Mouse (Mus musculus) neural tube, embryonic 11.5 days (tissue): ENCODE results near the gene Gm28051. TPM values are rescaled to one million over a fixed set of nuclear protein-coding genes. Genes with fewer than 3 reads are reported as not detected.
A peak's percentile ranks its signal among the peaks of the same experiment; 100 is the strongest.

Experiments
- ATAC-seq: fragments of 200-750 bp; cut with Nextera tagmentation; 2 replicates; pipeline ENCODE4 v1.8.0; 2017; ENCODE audit warnings: moderate number of reproducible peaks, mild to moderate bottlenecking, moderate TSS enrichment, moderate library complexity; ENCODE audit not compliant: insufficient read depth, low FRiP score, low TSS enrichment
- DNase-seq: peaks from one replicate; pipeline ENCODE4 v3.0.0-alpha.2; 2015; ENCODE audit warnings: low spot score
- H3K27ac ChIP-seq: fragments of 300-500 bp; sonication (generic); 2 replicates; pipeline ENCODE4 v1.5.1; 2014; ENCODE audit warnings: low read depth, mild to moderate bottlenecking, low read length
- H3K27me3 ChIP-seq: fragments of 300-500 bp; sonication (generic); 2 replicates; pipeline ENCODE4 v1.6.1; 2014; ENCODE audit warnings: mild to moderate bottlenecking, low read length, mixed read lengths; ENCODE audit not compliant: control insufficient read depth, insufficient read depth
- H3K36me3 ChIP-seq: fragments of 300-500 bp; sonication (generic); 2 replicates; pipeline ENCODE4 v1.6.1; 2014; ENCODE audit warnings: mild to moderate bottlenecking, low read length, moderate library complexity, mixed read lengths; ENCODE audit not compliant: control insufficient read depth, insufficient read depth
- H3K4me1 ChIP-seq: fragments of 300-500 bp; sonication (generic); 2 replicates; pipeline ENCODE4 v1.6.1; 2014; ENCODE audit warnings: low read length, mixed read lengths; ENCODE audit not compliant: control insufficient read depth, insufficient read depth
- H3K4me2 ChIP-seq: fragments of 300-500 bp; sonication (generic); 2 replicates; pipeline ENCODE4 v1.6.1; 2014; ENCODE audit warnings: low read depth, mild to moderate bottlenecking, moderate library complexity
- H3K4me3 ChIP-seq: fragments of 300-500 bp; sonication (generic); 2 replicates; pipeline ENCODE4 v1.5.1; 2014; ENCODE audit warnings: low read depth, low read length
- H3K9ac ChIP-seq: fragments of 300-500 bp; sonication (generic); 2 replicates; pipeline ENCODE4 v1.6.1; 2014; ENCODE audit warnings: mild to moderate bottlenecking, low read length
- H3K9me3 ChIP-seq: fragments of 300-500 bp; sonication (generic); 2 replicates; pipeline ENCODE4 v1.6.1; 2016; ENCODE audit warnings: low read length; ENCODE audit not compliant: control insufficient read depth
- WGBS: fragments of 180-500 bp; shearing (Covaris S2); extraction: QIAGEN DNeasy Blood & Tissue Kit; methylation state at CpG from one replicate; pipeline ENCODE4 v1.1.7; 2014; 5-methylcytosine and 5-hydroxymethylcytosine counted together
- polyA plus RNA-seq: library from polyadenylated mRNA; unstranded; fragments of >200 nt; fragmentation: Nextera tagmentation; extraction: Ambion mirVana; gene quantifications from 2 replicates; pipeline ENCODE4 v1.2.1, GENCODE M21; 2014

Gm28051 gene
- polyA plus RNA-seq, 1 experiment from 2014 or later, result not detected

- no peak overlapping the region for H3K4me3 ChIP-seq
- H3K9ac ChIP-seq, result no peak overlapping the region
- H3K36me3 ChIP-seq, result peaks cover 13% of the 10 kb centered on the region
- H3K4me2 ChIP-seq, result no peak overlapping the region
- no peak overlapping the region for H3K27ac ChIP-seq
- WGBS, result 95% methylated on average over 14 of the region's 14 CpGs
- ATAC-seq (no peak), DNase-seq (no peak)
- no peaks in the 10 kb centered on the region for H3K4me1 ChIP-seq
- H3K27me3 ChIP-seq, result no peaks in the 10 kb centered on the region
- no peaks in the 10 kb centered on the region for H3K9me3 ChIP-seq
Observed at GRCm38 (mm10) chr12:102776035-102776434, 18.5 kb upstream of the Gm28051 start.

- no peaks in the 10 kb centered on the region for H3K27me3 ChIP-seq
- no peak overlapping the region for H3K27ac ChIP-seq
- H3K4me2 ChIP-seq, result no peak overlapping the region
- H3K4me1 ChIP-seq, result no peaks in the 10 kb centered on the region
- ATAC-seq (no peak), DNase-seq (no peak)
- no peak overlapping the region for H3K9ac ChIP-seq
- WGBS, result 95% methylated on average over 5 of the region's 5 CpGs
- peaks cover 28% of the 10 kb centered on the region for H3K36me3 ChIP-seq
- no peak overlapping the region for H3K4me3 ChIP-seq
- no peaks in the 10 kb centered on the region for H3K9me3 ChIP-seq
Observed at GRCm38 (mm10) chr12:102772676-102773075, 15.1 kb upstream of the Gm28051 start.

- DNase-seq (no peak), ATAC-seq (no peak)
- Histone ChIP-seq H3K27ac (no peak overlapping the region), H3K4me3 (no peak overlapping the region), H3K9me3 (no peaks in the 10 kb centered on the region), H3K4me2 (no peak overlapping the region), H3K9ac (no peak overlapping the region), H3K4me1 (no peaks in the 10 kb centered on the region), H3K27me3 (no peaks in the 10 kb centered on the region), H3K36me3 (peaks cover 25% of the 10 kb centered on the region)
- 93% methylated on average over 8 of the region's 8 CpGs for WGBS
Observed at GRCm38 (mm10) chr12:102771601-102772000, 14.0 kb upstream of the Gm28051 start.

GRCm38 (mm10) chr12:102769000-102769399, 11.4 kb upstream of the Gm28051 start:
- H3K9ac ChIP-seq, result no peak overlapping the region
- H3K27ac ChIP-seq, result no peak overlapping the region
- no peaks in the 10 kb centered on the region for H3K9me3 ChIP-seq
- no peak overlapping the region for H3K4me3 ChIP-seq
- no peak for ATAC-seq
- no peaks in the 10 kb centered on the region for H3K4me1 ChIP-seq
- peaks cover 27% of the 10 kb centered on the region for H3K36me3 ChIP-seq
- WGBS, result 95% methylated on average over 4 of the region's 4 CpGs
- H3K27me3 ChIP-seq, result no peaks in the 10 kb centered on the region
- no peak for DNase-seq
- no peak overlapping the region for H3K4me2 ChIP-seq

- no peak for ATAC-seq
- H3K4me1 ChIP-seq, result peaks cover 3% of the 10 kb centered on the region; the same call in 1 of the 2 replicates
Observed at GRCm38 (mm10) chr12:102763696-102764095, 6.1 kb upstream of the Gm28051 start.

GRCm38 (mm10) chr12:102761668-102762067, 4.1 kb upstream of the Gm28051 start:
- DNase-seq (no peak), ATAC-seq (no peak)
- H3K4me1 ChIP-seq, result peaks cover 3% of the 10 kb centered on the region
- H3K9ac ChIP-seq, result no peak overlapping the region
- H3K4me2 ChIP-seq, result no peak overlapping the region
- WGBS, result 94% methylated on average over 3 of the region's 3 CpGs
- no peaks in the 10 kb centered on the region for H3K27me3 ChIP-seq
- no peaks in the 10 kb centered on the region for H3K9me3 ChIP-seq
- peaks cover 3% of the 10 kb centered on the region; the same call in 1 of the 2 replicates for H3K36me3 ChIP-seq
- H3K27ac ChIP-seq, result no peak overlapping the region
- H3K4me3 ChIP-seq, result no peak overlapping the region

More at GRCm38 (mm10) chr12:102763696-102764095, 6.1 kb upstream of the Gm28051 start:
- no peaks in the 10 kb centered on the region for H3K27me3 ChIP-seq
- no peak overlapping the region for H3K9ac ChIP-seq
- no peaks in the 10 kb centered on the region for H3K9me3 ChIP-seq
- no peak for DNase-seq
- peaks cover 11% of the 10 kb centered on the region for H3K36me3 ChIP-seq
- H3K27ac ChIP-seq, result no peak overlapping the region
- no peak overlapping the region for H3K4me3 ChIP-seq
- H3K4me2 ChIP-seq, result no peak overlapping the region

- H3K27ac ChIP-seq, result no peak overlapping the region
- peaks cover 3% of the 10 kb centered on the region for H3K4me1 ChIP-seq
- 2% methylated on average over 5 of the region's 5 CpGs for WGBS
- DNase-seq (no peak), ATAC-seq (no peak)
- H3K9ac ChIP-seq, result peak overlapping the region; percentile 70
- no peaks in the 10 kb centered on the region for H3K9me3 ChIP-seq
- no peaks in the 10 kb centered on the region for H3K27me3 ChIP-seq
- no peaks in the 10 kb centered on the region for H3K36me3 ChIP-seq
- peak overlapping the region; percentile 84 for H3K4me2 ChIP-seq
- H3K4me3 ChIP-seq, result peak overlapping the region; percentile 67
Observed at GRCm38 (mm10) chr12:102758936-102759335, 1.4 kb upstream of the Gm28051 start.

- Histone ChIP-seq H3K36me3 (no peaks in the 10 kb centered on the region), H3K27ac (peak within 1 kb of the TSS; percentile 66), H3K4me1 (peaks cover 3% of the 10 kb centered on the region), H3K4me2 (peak within 1 kb of the TSS; percentile 84), H3K9ac (peak within 1 kb of the TSS; percentile 76), H3K27me3 (no peaks in the 10 kb centered on the region), H3K4me3 (peak within 1 kb of the TSS; percentile 67), H3K9me3 (no peaks in the 10 kb centered on the region)
- ATAC-seq, result no peak
- 1% methylated on average over 10 of the region's 10 CpGs for WGBS
- DNase-seq, result no peak
Observed at GRCm38 (mm10) chr12:102758403-102758756, 815 bp upstream of the Gm28051 start, which contains the start of gene Gm20604. Gene Gm20604, minus strand, starts transcription at chr12:102758672.

GRCm38 (mm10) chr12:102757055-102757688, 393 bp downstream of the Gm28051 start:
- H3K27ac ChIP-seq, result peak overlapping the region; percentile 66
- ATAC-seq, result peak; percentile 84
- peak; percentile 21 for DNase-seq
- WGBS, result 2% methylated on average over 46 of the region's 46 CpGs
- H3K9me3 ChIP-seq, result no peaks in the 10 kb centered on the region
- H3K27me3 ChIP-seq, result no peaks in the 10 kb centered on the region
- no peaks in the 10 kb centered on the region for H3K36me3 ChIP-seq
- H3K4me1 ChIP-seq, result peaks cover 3% of the 10 kb centered on the region
- H3K4me3 ChIP-seq, result peak overlapping the region; percentile 67
- H3K9ac ChIP-seq, result peak overlapping the region; percentile 76
- peak overlapping the region; percentile 60 for H3K4me2 ChIP-seq
